Mouse (Mus musculus): ENCODE data around the gene Ctsa.

DNA sequence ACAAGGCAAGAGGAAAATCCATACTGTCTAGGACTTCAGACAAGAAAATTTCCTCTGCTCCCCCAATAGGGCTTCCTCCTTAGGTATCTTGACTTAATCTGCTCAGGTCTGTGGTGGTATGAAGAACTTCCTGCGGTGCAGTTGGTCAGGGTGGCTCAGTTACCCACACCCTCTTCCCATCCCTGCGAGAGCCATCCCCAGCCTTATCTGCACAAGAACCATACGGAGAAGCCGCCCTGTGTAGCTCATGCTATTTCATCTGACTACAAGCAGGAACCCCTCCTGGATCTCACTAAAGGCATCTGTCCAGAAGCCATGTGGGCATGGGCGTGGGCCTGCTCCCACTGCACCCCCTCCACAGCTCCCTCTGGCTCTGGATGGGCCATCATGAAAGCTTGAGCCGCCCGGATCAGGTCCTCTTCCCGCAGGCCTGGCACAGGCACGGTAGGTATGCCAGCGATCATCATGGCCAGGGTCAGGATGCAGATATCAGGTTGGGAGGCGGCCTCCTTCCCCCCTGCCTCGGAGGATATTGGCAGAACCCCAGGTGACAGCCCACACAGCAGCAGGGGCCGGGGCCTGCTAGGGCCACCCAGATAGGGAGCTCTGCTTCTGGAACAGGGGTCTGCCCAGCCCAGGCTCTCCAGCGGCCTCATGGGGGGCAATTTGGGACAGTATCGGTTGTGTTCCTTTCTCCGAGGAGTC is 5.4 kb upstream of the Ctsa start:
- no peak for TF ChIP-seq CTCF (IDR thresholded peaks at IDR 0.05; ENCODE audit: low read depth)
- TF ChIP-seq EP300 (IDR thresholded peaks at IDR 0.05; ENCODE audit: low read depth) = no peak

Data from liver, postnatal 0 days (tissue).